Mouse (Mus musculus) MN1 (cell line): ENCODE measurements around the gene Olfr1474.
"Not testable (repeated sequence)": the region's sequence is repeated elsewhere in the genome, so short reads cannot be mapped to it uniquely, and the experiment has no call there.

ENCODE experiments used
- DNase-seq: peaks from one replicate; pipeline ENCODE4 v3.0.0-alpha.2; 2016; ENCODE audit warnings: low spot score

Gene Olfr1474

DNA sequence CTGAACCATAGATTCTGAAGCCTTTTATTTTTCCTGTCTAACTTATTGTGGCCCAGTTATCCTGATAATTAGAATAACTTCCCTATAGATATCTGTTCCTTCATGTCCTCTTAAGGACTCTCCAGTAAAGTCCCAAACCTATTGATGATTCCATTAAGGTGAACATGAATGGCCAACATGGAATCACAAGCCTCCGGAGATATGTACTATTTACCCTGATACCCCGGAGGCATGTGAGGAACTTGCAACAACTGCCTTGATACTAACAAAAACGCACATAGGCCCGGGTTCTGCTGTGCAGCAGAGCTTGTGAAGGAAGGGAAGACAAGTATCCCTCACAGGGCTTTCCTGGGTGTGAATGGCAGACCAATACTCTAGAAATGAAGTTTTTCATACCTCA is at the start of gene Olfr1474:
Olfr1474 (plus strand) TSS at position 301 of the 400 bp plus-strand sequence.
- DNase-seq, result not testable (repeated sequence)

DNA sequence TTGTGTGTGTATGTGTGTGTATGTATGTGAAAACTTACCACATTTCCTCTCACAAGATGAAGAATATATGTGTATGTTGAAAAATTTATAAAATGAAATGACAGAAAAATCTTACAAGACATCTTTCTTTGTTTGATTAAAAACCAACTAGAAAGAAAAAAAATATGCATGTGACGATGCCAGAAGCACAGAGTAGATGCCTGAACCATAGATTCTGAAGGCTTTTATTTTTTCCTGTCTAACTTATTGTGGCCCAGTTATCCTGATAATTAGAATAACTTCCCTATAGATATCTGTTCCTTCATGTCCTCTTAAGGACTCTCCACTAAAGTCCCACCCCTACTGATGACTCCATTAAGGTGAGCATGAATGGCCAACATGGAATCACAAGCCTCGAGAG is 26.3 kb upstream of the Olfr1474 start, which contains the start of gene Olfr1471:
Olfr1471 (plus strand) TSS at position 301 of the 400 bp plus-strand sequence.
- DNase-seq, result not testable (repeated sequence)

GRCm38 (mm10) chr19:13455986-13456385 is 13.4 kb upstream of the Olfr1474 start, which contains the start of gene Olfr1472:
TSS of gene Olfr1472 (minus strand) at chr19:13456086.
- DNase-seq, result no peak

GRCm38 (mm10) chr19:13480096-13480495 is 10.7 kb downstream of the Olfr1474 start, which contains the start of gene Olfr1475:
TSS of gene Olfr1475 (minus strand) at chr19:13480196.
- no peak for DNase-seq

- no peak for DNase-seq
These were observed 30.9 kb downstream of the Olfr1474 start, which contains the start of gene Olfr1477 for GRCm38 (mm10) chr19:13500246-13500645. TSS of gene Olfr1477 (plus strand) at chr19:13500546.
